In the genomic region with DNA sequence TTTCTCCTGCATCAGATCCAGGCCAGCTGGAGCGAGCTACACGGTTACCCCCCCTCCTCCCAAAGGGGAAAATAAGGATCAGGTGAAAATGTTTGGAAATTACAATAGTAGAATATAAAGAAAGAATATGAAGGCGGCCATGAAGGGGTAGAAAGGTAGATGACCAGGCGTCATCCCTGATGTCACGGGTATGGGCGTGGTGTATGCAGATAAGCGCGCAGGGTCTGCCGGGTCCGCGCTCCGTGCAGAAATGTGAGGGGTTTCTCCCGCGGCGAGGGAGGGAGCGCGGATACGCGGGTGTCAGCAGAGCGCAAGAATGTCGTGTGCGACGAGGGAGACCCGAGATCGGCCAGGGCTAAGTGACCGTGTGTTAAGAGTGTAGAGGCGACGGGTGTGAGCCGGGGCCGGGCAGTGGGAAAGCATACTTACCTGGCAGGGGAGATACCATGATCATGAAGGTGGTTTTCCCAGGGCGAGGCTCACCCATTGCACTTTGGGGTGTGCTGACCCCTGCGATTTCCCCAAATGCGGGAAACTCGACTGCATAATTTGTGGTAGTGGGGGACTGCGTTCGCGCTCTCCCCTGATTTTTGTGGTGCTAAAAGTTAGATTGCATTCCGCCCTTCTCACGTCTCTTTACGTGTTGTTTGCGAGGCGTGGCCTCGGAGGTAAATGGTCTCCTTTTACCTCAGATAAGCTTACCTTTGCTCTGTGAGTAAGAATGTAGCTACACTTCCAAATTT, we compare ENCODE assay signal across 8 mouse cellular contexts.
DNase-seq lines count a peak whose midpoint lies in the region; ATAC-seq lines count a peak whose summit lies in the region.
"Not testable (repeated sequence)": the region's sequence is repeated elsewhere in the genome, so short reads cannot be mapped to it uniquely, and the experiment has no call there.

No protein-coding gene starts in this region.

- H3K27ac ChIP-seq in embryonic facial prominence, embryonic 12.5 days; forebrain, embryonic 16.5 days (ENCODE audit: low read length); hindbrain, embryonic 14.5 days; kidney, embryonic 14.5 days (ENCODE audit: low read depth, low read length); liver, embryonic 11.5 days (ENCODE audit: low read depth, low read length); lung, embryonic 15.5 days; midbrain, embryonic 14.5 days (replicated peaks; ENCODE audit: low read depth, low read length); neural tube, embryonic 15.5 days (replicated peaks): not testable (repeated sequence)

- not testable (repeated sequence) for H3K27me3 ChIP-seq in embryonic facial prominence, embryonic 12.5 days; forebrain, embryonic 16.5 days (replicated peaks; ENCODE audit: control insufficient read depth, insufficient read depth, low read length); hindbrain, embryonic 14.5 days (ENCODE audit: control insufficient read depth, insufficient read depth, low read length); kidney, embryonic 14.5 days (ENCODE audit: control insufficient read depth, insufficient read depth, low read length); liver, embryonic 11.5 days (replicated peaks; ENCODE audit: control insufficient read depth, insufficient read depth, low read length); lung, embryonic 15.5 days; midbrain, embryonic 14.5 days (ENCODE audit: control insufficient read depth, insufficient read depth, low read length); neural tube, embryonic 15.5 days (replicated peaks)

- not testable (repeated sequence) for H3K36me3 ChIP-seq in embryonic facial prominence, embryonic 12.5 days; forebrain, embryonic 16.5 days (ENCODE audit: control insufficient read depth, insufficient read depth); hindbrain, embryonic 14.5 days (replicated peaks; ENCODE audit: control insufficient read depth, insufficient read depth); kidney, embryonic 14.5 days (ENCODE audit: control insufficient read depth, insufficient read depth, low read length); liver, embryonic 11.5 days (ENCODE audit: control insufficient read depth, insufficient read depth, low read length); lung, embryonic 15.5 days; midbrain, embryonic 14.5 days (ENCODE audit: control insufficient read depth, insufficient read depth, low read length); neural tube, embryonic 15.5 days

- not testable (repeated sequence) for H3K4me1 ChIP-seq in embryonic facial prominence, embryonic 12.5 days; forebrain, embryonic 16.5 days (replicated peaks; ENCODE audit: control insufficient read depth, insufficient read depth, low read length); hindbrain, embryonic 14.5 days (replicated peaks; ENCODE audit: control insufficient read depth, insufficient read depth, low read length); kidney, embryonic 14.5 days (ENCODE audit: control insufficient read depth, insufficient read depth, low read length); liver, embryonic 11.5 days (replicated peaks; ENCODE audit: control insufficient read depth, insufficient read depth, low read length); lung, embryonic 15.5 days; midbrain, embryonic 14.5 days (ENCODE audit: control insufficient read depth, insufficient read depth, low read length); neural tube, embryonic 15.5 days

- 10% methylated on average over 2 of the region's 43 CpGs for WGBS in embryonic facial prominence, embryonic 12.5 days
- 15% methylated on average over 2 of the region's 43 CpGs for WGBS in forebrain, embryonic 16.5 days
- no CpG with 5 or more reads among the region's 43 CpGs for WGBS in hindbrain, embryonic 14.5 days
- WGBS in kidney, embryonic 14.5 days = 0% methylated on average over 1 of the region's 43 CpGs
- WGBS in liver, embryonic 11.5 days = no CpG with 5 or more reads among the region's 43 CpGs
- 21% methylated on average over 2 of the region's 43 CpGs for WGBS in lung, embryonic 15.5 days
- WGBS in midbrain, embryonic 14.5 days = 0% methylated on average over 2 of the region's 43 CpGs
- WGBS in neural tube, embryonic 15.5 days = 7% methylated on average over 2 of the region's 43 CpGs

- not testable (repeated sequence) for H3K4me3 ChIP-seq in embryonic facial prominence, embryonic 12.5 days; forebrain, embryonic 16.5 days (replicated peaks; ENCODE audit: low read length); hindbrain, embryonic 14.5 days (replicated peaks; ENCODE audit: low read length); kidney, embryonic 14.5 days (ENCODE audit: low read length); liver, embryonic 11.5 days (ENCODE audit: low read depth, low read length); lung, embryonic 15.5 days; midbrain, embryonic 14.5 days (replicated peaks; ENCODE audit: low read depth, low read length); neural tube, embryonic 15.5 days (replicated peaks)

- H3K9ac ChIP-seq in embryonic facial prominence, embryonic 12.5 days; forebrain, embryonic 16.5 days (replicated peaks; ENCODE audit: low read depth, low read length); hindbrain, embryonic 14.5 days; kidney, embryonic 14.5 days (ENCODE audit: low read depth, low read length); liver, embryonic 11.5 days (ENCODE audit: low read depth, low read length); lung, embryonic 15.5 days; midbrain, embryonic 14.5 days (replicated peaks; ENCODE audit: low read length); neural tube, embryonic 15.5 days (replicated peaks): not testable (repeated sequence)

- H3K9me3 ChIP-seq in embryonic facial prominence, embryonic 12.5 days; forebrain, embryonic 16.5 days (ENCODE audit: control insufficient read depth, low read length); hindbrain, embryonic 14.5 days (ENCODE audit: control insufficient read depth, low read length); kidney, embryonic 14.5 days (ENCODE audit: control insufficient read depth, low read length); liver, embryonic 11.5 days (ENCODE audit: control insufficient read depth, low read length); lung, embryonic 15.5 days; midbrain, embryonic 14.5 days (ENCODE audit: control insufficient read depth, low read length); neural tube, embryonic 15.5 days (replicated peaks): not testable (repeated sequence)

- not testable (repeated sequence) for DNase-seq in hindbrain, embryonic 14.5 days (ENCODE audit: low spot score); liver, embryonic 11.5 days (ENCODE audit: low spot score); midbrain, embryonic 14.5 days

- peak; percentile 77 for ATAC-seq in embryonic facial prominence, embryonic 12.5 days (ENCODE audit: insufficient number of reproducible peaks, insufficient read depth, low FRiP score, low TSS enrichment)
- ATAC-seq in forebrain, embryonic 16.5 days = 0 out of 2 replicates have a peak, but pooled peaks have one; percentile 26
- ATAC-seq in hindbrain, embryonic 14.5 days (ENCODE audit: low FRiP score) = 0 out of 2 replicates have a peak, but pooled peaks have one; percentile 55
- peak; percentile 92 for ATAC-seq in kidney, embryonic 14.5 days (ENCODE audit: low FRiP score, low TSS enrichment)
- peak; percentile 92 for ATAC-seq in liver, embryonic 11.5 days (replicated peaks; ENCODE audit: low FRiP score)
- ATAC-seq in lung, embryonic 15.5 days (ENCODE audit: borderline replicate concordance, extremely low read depth, low FRiP score, low TSS enrichment) = peak; percentile 73; the same call in 1 of the 2 replicates
- ATAC-seq in midbrain, embryonic 14.5 days (ENCODE audit: low FRiP score, low TSS enrichment) = peak; percentile 64
- peak; percentile 50 for ATAC-seq in neural tube, embryonic 15.5 days (ENCODE audit: low FRiP score)

- H3K4me2 ChIP-seq in embryonic facial prominence, embryonic 12.5 days (replicated peaks); forebrain, embryonic 16.5 days (ENCODE audit: low read length); hindbrain, embryonic 14.5 days (replicated peaks); kidney, embryonic 14.5 days (replicated peaks; ENCODE audit: low read depth, low read length); liver, embryonic 11.5 days; lung, embryonic 15.5 days; midbrain, embryonic 14.5 days (ENCODE audit: low read length); neural tube, embryonic 15.5 days: not testable (repeated sequence)

Comparison
In these comparisons a context has a peak if more than half of its experiments do, and no peak if none do; other contexts are left out.
1. ATAC-seq: peak in every context shown above with its lines; median percentile 92 in kidney, embryonic 14.5 days; 92 in liver, embryonic 11.5 days; 77 in embryonic facial prominence, embryonic 12.5 days; 73 in lung, embryonic 15.5 days; 64 in midbrain, embryonic 14.5 days; 55 in hindbrain, embryonic 14.5 days; 50 in neural tube, embryonic 15.5 days; 26 in forebrain, embryonic 16.5 days.